Mouse (Mus musculus) MEL (cell line): ENCODE data around the gene Fbxw11. TPM values are rescaled to one million over a fixed set of nuclear protein-coding genes. Genes with fewer than 3 reads are reported as not detected.

Source experiments
- DNase-seq: peaks from one replicate; pipeline ENCODE4 v3.0.0; 2011; ENCODE audit warnings: low read depth, low spot score
- H3K27ac ChIP-seq: 2 replicates; pipeline ENCODE4 v1.5.1; 2012; ENCODE audit warnings: low read depth, mild to moderate bottlenecking, control low read depth, low read length, moderate library complexity; ENCODE audit not compliant: control insufficient read depth
- H3K27me3 ChIP-seq, 2 experiments: fragments of 150-350 bp in 1 of 2; sonication (generic) in 1 of 2; 2 replicates each; pipeline ENCODE4 v1.6.1; 2012; ENCODE audit warnings: low read length in 2 of 2, mild to moderate bottlenecking in 2 of 2, improper control_type of control experiment in 1 of 2, moderate library complexity in 1 of 2; ENCODE audit not compliant: insufficient read depth in 2 of 2, control insufficient read depth in 1 of 2
- H3K36me3 ChIP-seq, 2 experiments: 2 replicates each; pipeline ENCODE4 v1.6.1; 2012 to 2014; ENCODE audit warnings: low read length in 2 of 2, improper control_type of control experiment in 1 of 2, inconsistent platforms in 1 of 2, mild to moderate bottlenecking in 1 of 2; ENCODE audit not compliant: insufficient read depth in 2 of 2, control insufficient read depth in 1 of 2
- H3K4me1 ChIP-seq, 2 experiments: fragments of 150-350 bp in 1 of 2; sonication (generic) in 1 of 2; 2 replicates each; pipeline ENCODE4 v1.6.1; 2012; ENCODE audit warnings: low read length in 2 of 2, improper control_type of control experiment in 1 of 2, mild to moderate bottlenecking in 1 of 2; ENCODE audit not compliant: insufficient read depth in 2 of 2, control insufficient read depth in 1 of 2
- H3K4me3 ChIP-seq, 2 experiments: fragments of 150-350 bp in 1 of 2; sonication (generic) in 1 of 2; 2 replicates each; pipeline ENCODE4 v1.5.1; 2012; ENCODE audit warnings: low read depth in 2 of 2, low read length in 2 of 2, mild to moderate bottlenecking in 2 of 2, moderate library complexity in 2 of 2, control low read depth in 1 of 2, improper control_type of control experiment in 1 of 2; ENCODE audit not compliant: control insufficient read depth in 1 of 2, insufficient read depth in 1 of 2
- H3K79me2 ChIP-seq: 2 replicates; pipeline ENCODE4 v1.6.1; 2012; ENCODE audit warnings: mild to moderate bottlenecking, low read length, moderate library complexity; ENCODE audit not compliant: control insufficient read depth, poor library complexity, insufficient read depth
- H3K9ac ChIP-seq: 2 replicates; pipeline ENCODE4 v1.6.1; 2012; ENCODE audit warnings: low read depth, mild to moderate bottlenecking, control low read depth, low read length, moderate library complexity; ENCODE audit not compliant: control insufficient read depth, poor library complexity, severe bottlenecking
- H3K9me3 ChIP-seq: fragments of 150-350 bp; sonication (generic); replicated peaks from 2 replicates; pipeline ENCODE4 v1.6.1; 2012; ENCODE audit warnings: mild to moderate bottlenecking, low read length, improper control_type of control experiment, moderate library complexity; ENCODE audit not compliant: insufficient read depth
- CHD2 ChIP-seq: IDR thresholded peaks from 2 replicates; pipeline ENCODE4 v1.6.1; 2011; ENCODE audit warnings: low read length, improper control_type of control experiment
- ELF1 ChIP-seq: IDR thresholded peaks from 2 replicates; pipeline ENCODE4 v1.6.1; 2014; ENCODE audit warnings: low read depth, mild to moderate bottlenecking, inconsistent platforms, low read length, improper control_type of control experiment, moderate library complexity
- HCFC1 ChIP-seq: IDR thresholded peaks from 2 replicates; pipeline ENCODE4 v1.6.1; 2012; ENCODE audit warnings: low read depth, mild to moderate bottlenecking, inconsistent platforms, low read length, improper control_type of control experiment, moderate library complexity
- MAFK ChIP-seq: IDR thresholded peaks from 2 replicates; pipeline ENCODE4 v1.6.1; 2011; ENCODE audit warnings: low read depth, mild to moderate bottlenecking, low read length, improper control_type of control experiment, borderline replicate concordance
- MAX ChIP-seq: IDR thresholded peaks from 2 replicates; pipeline ENCODE4 v1.6.1; 2011; ENCODE audit warnings: low read length, improper control_type of control experiment
- MEF2A ChIP-seq: IDR thresholded peaks from 2 replicates; pipeline ENCODE4 v1.6.1; 2014; ENCODE audit warnings: low read depth, mild to moderate bottlenecking, inconsistent platforms, low read length, improper control_type of control experiment; ENCODE audit not compliant: poor library complexity, insufficient replicate concordance, severe bottlenecking; ENCODE audit errors: extremely low read depth
- MYC ChIP-seq: IDR thresholded peaks from 2 replicates; pipeline ENCODE4 v1.6.1; 2011; ENCODE audit warnings: low read depth, mild to moderate bottlenecking, low read length, improper control_type of control experiment, moderate library complexity
- NELFE ChIP-seq: IDR thresholded peaks from 2 replicates; pipeline ENCODE4 v1.6.1; 2011; ENCODE audit warnings: low read depth, low read length, improper control_type of control experiment
- SIN3A ChIP-seq: IDR thresholded peaks from 2 replicates; pipeline ENCODE4 v1.6.1; 2012; ENCODE audit warnings: low read length, improper control_type of control experiment, inconsistent platforms
- SMC3 ChIP-seq: IDR thresholded peaks from 2 replicates; pipeline ENCODE4 v1.6.1; 2011; ENCODE audit warnings: low read depth, low read length, improper control_type of control experiment
- TCF12 ChIP-seq: IDR thresholded peaks from 2 replicates; pipeline ENCODE4 v1.6.1; 2014; ENCODE audit warnings: low read depth, mild to moderate bottlenecking, inconsistent platforms, low read length, improper control_type of control experiment, moderate library complexity
- USF1 ChIP-seq: IDR thresholded peaks from 2 replicates; pipeline ENCODE4 v1.6.1; 2014; ENCODE audit warnings: low read depth, mild to moderate bottlenecking, inconsistent platforms, low read length, improper control_type of control experiment, moderate library complexity
- USF2 ChIP-seq, 2 experiments: IDR thresholded peaks; 2 replicates each; pipeline ENCODE4 v1.6.1; 2011 to 2012; ENCODE audit warnings: improper control_type of control experiment in 2 of 2, low read length in 2 of 2, borderline replicate concordance in 1 of 2, inconsistent platforms in 1 of 2, low read depth in 1 of 2, mild to moderate bottlenecking in 1 of 2; ENCODE audit not compliant: insufficient read depth in 1 of 2
- ZKSCAN1 ChIP-seq: IDR thresholded peaks from 2 replicates; pipeline ENCODE4 v1.6.1; 2012; ENCODE audit warnings: low read depth, mild to moderate bottlenecking, inconsistent platforms, low read length, improper control_type of control experiment, moderate library complexity
- ZMIZ1 ChIP-seq: IDR thresholded peaks from 2 replicates; pipeline ENCODE4 v1.6.1; 2012; ENCODE audit warnings: low read depth, mild to moderate bottlenecking, inconsistent platforms, low read length, improper control_type of control experiment, moderate library complexity
- ZNF384 ChIP-seq: IDR thresholded peaks from 2 replicates; pipeline ENCODE4 v1.6.1; 2012; ENCODE audit warnings: low read depth, mild to moderate bottlenecking, inconsistent platforms, low read length, improper control_type of control experiment
- polyA plus RNA-seq, 2 experiments: library from polyadenylated mRNA; stranded (reverse) in 1 of 2; unstranded in 1 of 2; fragments of >175 nt in 1 of 2; fragments of >200 nt in 1 of 2; gene quantifications; 2 replicates each; pipeline versions ENCODE4 v1.2.1 to v1.2.4; 2012; ENCODE audit warnings: low replicate concordance in 2 of 2, low read depth in 1 of 2; ENCODE audit not compliant: insufficient read length in 2 of 2, insufficient read depth in 1 of 2, missing spikeins in 1 of 2
- total RNA-seq: library from RNA; depleted of rRNA; stranded (reverse); fragments of 300-350 nt; gene quantifications from 2 replicates; pipeline ENCODE4 v1.2.3, GENCODE M21; 2012

Gene Fbxw11
- total and polyA plus RNA-seq, 3 experiments: 35.4 to 98.5 (median 53.5) TPM

DNA sequence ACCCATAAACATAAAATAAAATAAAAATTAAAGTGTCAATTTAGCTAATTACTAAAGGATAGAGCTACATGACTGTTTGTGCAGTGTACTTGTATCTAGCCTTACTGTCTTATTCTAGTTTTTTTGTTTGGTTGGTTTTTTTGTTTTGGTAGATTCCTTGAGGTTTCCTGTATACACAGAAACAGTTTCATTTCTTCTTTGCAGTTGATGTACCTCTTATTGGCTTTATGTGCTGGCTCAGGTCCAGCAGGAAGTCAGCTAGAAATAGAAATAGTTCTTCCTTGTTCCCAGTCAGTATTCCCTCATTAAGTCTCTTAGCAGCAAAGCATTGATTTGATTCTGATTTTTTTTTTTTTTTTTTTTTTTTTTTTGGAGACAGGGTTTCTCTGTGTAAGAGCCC, 35.2 kb upstream of the Fbxw11 start:
- H3K36me3 ChIP-seq: 0 out of 4 replicates have a peak, but pooled peaks cover 0 to 3% of the 10 kb centered on the region in 2 experiments

GRCm38 (mm10) chr11:32610616-32611015, 31.9 kb upstream of the Fbxw11 start:
- no peaks in the 10 kb centered on the region for H3K27me3 ChIP-seq
- H3K36me3 ChIP-seq: 0 out of 4 replicates have a peak, but pooled peaks cover 0 to 3% of the 10 kb centered on the region in 2 experiments
- no peaks in the 10 kb centered on the region for H3K9me3 ChIP-seq
- H3K4me1 ChIP-seq: no peaks in the 10 kb centered on the region
- H3K79me2 ChIP-seq: no peaks in the 10 kb centered on the region
- H3K4me3 ChIP-seq: no peak overlapping the region
- no peak overlapping the region for H3K27ac ChIP-seq
- no peak for DNase-seq
- TF ChIP-seq ELF1 (no peak), MYC (no peak), NELFE (no peak), USF1 (no peak), ZNF384 (no peak), ZKSCAN1 (no peak), SIN3A (no peak), MEF2A (no peak), MAFK (no peak), ZMIZ1 (no peak), TCF12 (no peak), HCFC1 (no peak), USF2 (IDR thresholded peaks at IDR 0.05; ENCODE audit: borderline replicate concordance in 1 of 2, insufficient read depth in 1 of 2, low read depth in 1 of 2, low read length in 2 of 2) (no peak), MAX (no peak), CHD2 (no peak)
- H3K9ac ChIP-seq: no peak overlapping the region

More for the DNA sequence above, 35.2 kb upstream of the Fbxw11 start:
- no peak overlapping the region for H3K9ac ChIP-seq
- TF ChIP-seq SIN3A: no peak
- 0 out of 2 replicates have a peak, but pooled peaks have one; percentile 14 for TF ChIP-seq ELF1
- no peak for TF ChIP-seq SMC3
- H3K79me2 ChIP-seq: no peaks in the 10 kb centered on the region
- no peak overlapping the region for H3K27ac ChIP-seq
- no peaks in the 10 kb centered on the region for H3K4me1 ChIP-seq
- no peak for DNase-seq
- no peaks in the 10 kb centered on the region for H3K9me3 ChIP-seq
- H3K27me3 ChIP-seq: no peaks in the 10 kb centered on the region
- H3K4me3 ChIP-seq: no peak overlapping the region
